Comparison of ENCODE assay signal across 7 mouse cellular contexts in the genomic region with DNA sequence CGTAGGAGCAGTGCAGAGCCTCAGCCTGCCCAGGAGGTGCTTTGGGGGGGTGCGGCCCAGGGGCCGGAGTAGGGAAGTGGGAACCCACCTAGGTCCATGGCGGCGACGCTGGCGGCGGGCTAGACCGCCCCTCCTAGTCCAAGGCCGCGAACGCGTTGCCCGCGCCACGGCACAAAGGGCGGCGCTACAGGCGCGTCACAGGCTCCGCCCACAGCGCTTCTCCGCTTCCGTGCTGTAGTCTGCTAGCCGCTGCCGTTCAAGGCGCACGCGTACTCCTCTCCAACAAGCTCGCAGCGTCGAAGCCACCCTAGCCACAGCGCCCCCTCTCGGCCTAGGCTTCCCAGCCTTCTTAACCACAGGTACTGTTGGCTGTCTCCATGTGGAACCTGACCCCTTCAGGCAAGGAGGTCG. TPM values are rescaled to one million over a fixed set of nuclear protein-coding genes. Genes with fewer than 3 reads are reported as not detected.
A peak's percentile ranks its signal among the peaks of the same experiment; 100 is the strongest.
DNase-seq lines count a peak whose midpoint lies in the region; ATAC-seq lines count a peak whose summit lies in the region.

A gene (plus strand): TSS at position 219 of the 411 bp plus-strand sequence.
A gene (minus strand): TSS at position 275 of the 411 bp plus-strand sequence.

- WGBS in intestine, embryonic 16.5 days = under 1% methylated on average over 35 of the region's 35 CpGs
- under 1% methylated on average over 35 of the region's 35 CpGs for WGBS in midbrain, embryonic 11.5 days

- peaks cover 15% of the 10 kb centered on the region for H3K4me1 ChIP-seq in intestine, embryonic 16.5 days (ENCODE audit: control insufficient read depth, insufficient read depth, low read length)
- peaks cover 5% of the 10 kb centered on the region; the same call in 1 of the 2 replicates for H3K4me1 ChIP-seq in midbrain, embryonic 11.5 days (ENCODE audit: control insufficient read depth, insufficient read depth, low read length)

- peak; percentile 94 for DNase-seq in adrenal gland, adult 8-10 months
- DNase-seq in embryo, embryonic 9.5 days (ENCODE audit: extremely low spot score) = peak; percentile 98
- peak; percentile 92 to 96 for DNase-seq in gastrocnemius, postnatal 4 days (ENCODE audit: low spot score in 2 of 2)
- DNase-seq in left cerebral cortex, postnatal 36 days (ENCODE audit: low spot score in 2 of 2) = peak; percentile 95
- DNase-seq in midbrain, embryonic 11.5 days (ENCODE audit: low spot score, missing footprints) = peak; percentile 100
- DNase-seq in skeletal muscle tissue, adult 2 months (ENCODE audit: low read depth, low spot score) = peak; percentile 96

- H3K27me3 ChIP-seq in intestine, embryonic 16.5 days (replicated peaks; ENCODE audit: control insufficient read depth, insufficient read depth, low read length) = no peaks in the 10 kb centered on the region
- no peaks in the 10 kb centered on the region for H3K27me3 ChIP-seq in midbrain, embryonic 11.5 days (ENCODE audit: control insufficient read depth, insufficient read depth, low read length)

- H3K9me3 ChIP-seq in intestine, embryonic 16.5 days (ENCODE audit: control insufficient read depth, low read length) = no peaks in the 10 kb centered on the region
- H3K9me3 ChIP-seq in midbrain, embryonic 11.5 days (ENCODE audit: control insufficient read depth, low read length) = no peaks in the 10 kb centered on the region

- peak within 1 kb of the TSS; percentile 91 for H3K27ac ChIP-seq in intestine, embryonic 16.5 days (ENCODE audit: low read length)
- peak within 1 kb of the TSS; percentile 54 for H3K27ac ChIP-seq in midbrain, embryonic 11.5 days (ENCODE audit: low read depth, low read length)

- peak within 1 kb of the TSS; percentile 74 for H3K4me2 ChIP-seq in intestine, embryonic 16.5 days (ENCODE audit: low read depth, low read length)
- peak within 1 kb of the TSS; percentile 78 for H3K4me2 ChIP-seq in midbrain, embryonic 11.5 days

- peaks cover 9% of the 10 kb centered on the region for H3K36me3 ChIP-seq in intestine, embryonic 16.5 days (ENCODE audit: control insufficient read depth, insufficient read depth, low read length)
- peaks cover 15% of the 10 kb centered on the region for H3K36me3 ChIP-seq in midbrain, embryonic 11.5 days (ENCODE audit: control insufficient read depth, insufficient read depth, low read length)

- ATAC-seq in intestine, embryonic 16.5 days = peak; percentile 98
- peak; percentile 99 for ATAC-seq in midbrain, embryonic 11.5 days (ENCODE audit: low FRiP score)

- H3K9ac ChIP-seq in intestine, embryonic 16.5 days (ENCODE audit: low read depth, low read length) = peak within 1 kb of the TSS; percentile 96
- H3K9ac ChIP-seq in midbrain, embryonic 11.5 days (ENCODE audit: low read length) = peak within 1 kb of the TSS; percentile 97

- intact Hi-C loops in left cerebral cortex, postnatal 36 days (cut with DNase I) = no loop called here

- H3K4me3 ChIP-seq in intestine, embryonic 16.5 days (ENCODE audit: low read length) = peak within 1 kb of the TSS; percentile 98
- H3K4me3 ChIP-seq in midbrain, embryonic 11.5 days (ENCODE audit: low read depth, low read length) = peak within 1 kb of the TSS; percentile 85

RNA-seq across cellular contexts. Expression of the first gene that starts in this region (rescaled TPM):
- under 1 TPM in 1 of 4 experiments, not detected in 3; 0.46 TPM for total RNA-seq in adrenal gland, adult 8-10 months (2022)
- total RNA-seq in gastrocnemius, postnatal 4 days (2021) = not detected
- polyA plus RNA-seq in intestine, embryonic 16.5 days (2015; fragmentation: Nextera tagmentation; extraction: Ambion mirVana) = 0.86 and 1.1 TPM in 2 replicates
- 1 to 10 TPM; 1.0 to 1.3 TPM for total RNA-seq in left cerebral cortex, postnatal 36 days (2021)
- 0.34 and 0.40 TPM in 2 replicates for polyA plus RNA-seq in midbrain, embryonic 11.5 days (2014; fragmentation: Nextera tagmentation; extraction: Ambion mirVana)

RNA-seq across cellular contexts. Expression of the second gene that starts in this region (rescaled TPM):
- total RNA-seq in adrenal gland, adult 8-10 months (2022) = 10 to 100 TPM in 3 of 4 experiments, 1 to 10 TPM in 1; 8.9 to 13.9 (median 10.9) TPM
- 1 to 10 TPM; 3.5 to 5.2 TPM for total RNA-seq in gastrocnemius, postnatal 4 days (2021)
- 26.6 and 29.4 TPM in 2 replicates for polyA plus RNA-seq in intestine, embryonic 16.5 days (2015; fragmentation: Nextera tagmentation; extraction: Ambion mirVana)
- 1 to 10 TPM; 7.7 to 9.6 TPM for total RNA-seq in left cerebral cortex, postnatal 36 days (2021)
- 31.1 and 42.8 TPM in 2 replicates for polyA plus RNA-seq in midbrain, embryonic 11.5 days (2014; fragmentation: Nextera tagmentation; extraction: Ambion mirVana)

Comparison
In these comparisons a context has a peak if more than half of its experiments do, and no peak if none do; other contexts are left out.
1. Peak in every context shown above with its lines: DNase-seq, ATAC-seq, H3K4me3 ChIP-seq and H3K27ac ChIP-seq.